Mouse (Mus musculus) limb, embryonic 14.5 days (tissue): ENCODE data around the gene Dnah8. TPM values are rescaled to one million over a fixed set of nuclear protein-coding genes. Genes with fewer than 3 reads are reported as not detected.

Experiments
- ATAC-seq: fragments of 200-750 bp; cut with Nextera tagmentation; 2 replicates; pipeline ENCODE4 v1.8.0; 2017; ENCODE audit warnings: low read depth, moderate number of reproducible peaks, moderate TSS enrichment; ENCODE audit not compliant: low FRiP score
- DNase-seq: peaks from one replicate; pipeline ENCODE4 v3.0.0-alpha.2; 2015; ENCODE audit warnings: low spot score
- H3K27ac ChIP-seq: fragments of 300-500 bp; sonication (generic); replicated peaks from 2 replicates; pipeline ENCODE4 v1.5.1; 2014; ENCODE audit warnings: low read depth, mild to moderate bottlenecking, low read length, moderate library complexity, mixed read lengths
- H3K27me3 ChIP-seq: fragments of 300-500 bp; sonication (generic); 2 replicates; pipeline ENCODE4 v1.6.1; 2014; ENCODE audit warnings: low read length, mixed read lengths; ENCODE audit not compliant: control insufficient read depth, insufficient read depth
- H3K36me3 ChIP-seq: fragments of 300-500 bp; sonication (generic); 2 replicates; pipeline ENCODE4 v1.6.1; 2014; ENCODE audit warnings: mild to moderate bottlenecking, low read length, moderate library complexity, mixed read lengths; ENCODE audit not compliant: control insufficient read depth, insufficient read depth
- H3K4me1 ChIP-seq: fragments of 300-500 bp; sonication (generic); 2 replicates; pipeline ENCODE4 v1.6.1; 2014; ENCODE audit warnings: antibody characterized with exemption, low read length, mixed read lengths; ENCODE audit not compliant: control insufficient read depth, insufficient read depth
- H3K4me2 ChIP-seq: fragments of 300-500 bp; sonication (generic); replicated peaks from 2 replicates; pipeline ENCODE4 v1.6.1; 2014; ENCODE audit warnings: low read depth, mild to moderate bottlenecking, low read length, moderate library complexity; ENCODE audit not compliant: severe bottlenecking
- H3K4me3 ChIP-seq: fragments of 300-500 bp; sonication (generic); replicated peaks from 2 replicates; pipeline ENCODE4 v1.5.1; 2014; ENCODE audit warnings: low read length
- H3K9ac ChIP-seq: fragments of 300-500 bp; sonication (generic); 2 replicates; pipeline ENCODE4 v1.6.1; 2014; ENCODE audit warnings: mild to moderate bottlenecking, low read depth, low read length, moderate library complexity; ENCODE audit not compliant: severe bottlenecking
- H3K9me3 ChIP-seq: fragments of 300-500 bp; sonication (generic); 2 replicates; pipeline ENCODE4 v1.6.1; 2016; ENCODE audit warnings: low read length; ENCODE audit not compliant: control insufficient read depth
- POLR2A ChIP-seq: fragments of 200-500 bp; IDR thresholded peaks from 2 replicates; pipeline ENCODE4 v1.8.0; 2012; ENCODE audit warnings: inconsistent platforms, mild to moderate bottlenecking, moderate library complexity, borderline replicate concordance; ENCODE audit not compliant: insufficient read depth, insufficient read length; ENCODE audit errors: extremely low read depth
- WGBS: fragments of 180-500 bp; shearing (Covaris S2); extraction: QIAGEN DNeasy Blood & Tissue Kit; methylation state at CpG from one replicate; pipeline ENCODE4 v1.1.7; 2014; 5-methylcytosine and 5-hydroxymethylcytosine counted together
- polyA plus RNA-seq, 2 experiments: library from polyadenylated mRNA; depleted of rRNA in 1 of 2; stranded (reverse) in 1 of 2; unstranded in 1 of 2; fragments of >200 nt; fragmentation: Nextera tagmentation in 1 of 2; extraction: Ambion mirVana in 1 of 2; gene quantifications; 2 replicates each; pipeline versions ENCODE4 v1.2.1 to v1.2.3; 2012 to 2014

Dnah8 gene
- polyA plus RNA-seq, 2 experiments: 0.69 to 2.1 TPM

DNA sequence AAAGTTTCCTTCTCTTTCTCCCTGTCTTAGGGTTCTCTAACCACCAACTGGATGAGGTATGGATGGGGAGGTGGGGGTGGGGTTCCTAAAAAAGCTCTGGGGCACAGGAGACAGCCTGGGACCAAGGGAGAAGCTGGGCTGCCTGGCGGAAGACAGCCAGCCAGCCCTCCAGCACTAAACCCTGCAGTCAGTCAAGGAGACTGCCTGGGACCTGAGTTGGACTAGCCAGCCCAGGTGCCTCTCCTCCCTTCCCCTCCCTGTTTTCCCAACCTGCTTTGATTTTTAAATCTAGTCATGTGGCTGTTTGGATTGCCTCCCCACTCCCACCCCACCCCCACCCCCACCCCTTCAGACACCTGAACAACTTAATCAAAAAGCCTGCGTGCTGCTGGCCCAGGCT is 256.8 kb downstream of the Dnah8 start:
- WGBS: 39% methylated on average over 2 of the region's 2 CpGs
- Histone ChIP-seq H3K27me3 (0 out of 2 replicates have a peak, but pooled peaks cover 8% of the 10 kb centered on the region), H3K27ac (no peak overlapping the region), H3K9ac (no peak overlapping the region), H3K4me1 (no peaks in the 10 kb centered on the region), H3K4me2 (no peak overlapping the region), H3K36me3 (no peaks in the 10 kb centered on the region), H3K4me3 (no peak overlapping the region), H3K9me3 (no peaks in the 10 kb centered on the region)
- DNase-seq: no peak
- no peak for ATAC-seq
- no peak for TF ChIP-seq POLR2A

DNA sequence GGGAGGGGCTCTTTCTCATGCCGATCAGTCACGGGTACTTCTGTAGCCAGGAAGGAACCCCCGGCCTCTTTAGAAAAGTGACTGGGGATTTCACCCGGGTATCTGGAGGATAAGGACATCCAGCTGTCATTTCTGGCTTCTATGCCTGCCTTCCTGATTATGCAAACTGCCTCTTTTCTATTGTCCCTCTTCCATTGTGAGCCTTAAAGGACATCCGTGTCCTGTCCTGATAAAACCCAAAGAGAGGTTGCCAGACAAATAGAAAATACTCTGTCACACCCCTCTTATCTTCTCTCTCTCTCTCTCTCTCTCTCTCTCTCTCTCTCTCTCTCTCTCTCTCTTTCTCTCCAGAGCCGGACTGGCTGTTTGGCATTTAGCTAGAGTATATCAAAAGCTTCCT is 258.1 kb downstream of the Dnah8 start:
- Histone ChIP-seq H3K27ac (no peak overlapping the region), H3K4me2 (no peak overlapping the region), H3K9ac (no peak overlapping the region), H3K27me3 (0 out of 2 replicates have a peak, but pooled peaks cover 8% of the 10 kb centered on the region), H3K4me3 (no peak overlapping the region), H3K9me3 (no peaks in the 10 kb centered on the region), H3K4me1 (no peaks in the 10 kb centered on the region), H3K36me3 (no peaks in the 10 kb centered on the region)
- DNase-seq: no peak
- TF ChIP-seq POLR2A: no peak
- 17% methylated on average over 6 of the region's 6 CpGs for WGBS
- ATAC-seq: no peak

DNA sequence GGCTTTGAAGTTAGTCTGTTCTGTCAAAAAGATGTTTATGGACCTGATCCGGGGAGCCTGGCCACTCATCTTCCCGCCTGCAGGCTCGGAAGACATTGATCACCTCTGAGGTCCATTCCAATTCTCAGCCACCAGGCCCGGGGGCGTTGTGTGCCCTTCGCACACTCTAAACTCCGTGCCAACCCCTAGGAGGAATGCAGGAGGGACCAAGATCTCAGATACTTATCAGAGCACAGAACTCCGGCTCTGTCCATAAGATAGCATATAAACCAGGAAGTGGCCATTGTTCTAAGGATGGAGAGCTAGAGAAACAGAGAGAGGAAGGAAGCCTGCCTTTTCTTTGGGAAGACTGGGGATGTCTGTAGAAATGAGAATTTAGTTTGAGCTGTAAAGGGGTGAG is 259.4 kb downstream of the Dnah8 start:
- Histone ChIP-seq H3K4me3 (no peak overlapping the region), H3K4me1 (no peaks in the 10 kb centered on the region), H3K27ac (no peak overlapping the region), H3K36me3 (no peaks in the 10 kb centered on the region), H3K27me3 (0 out of 2 replicates have a peak, but pooled peaks cover 8% of the 10 kb centered on the region), H3K9me3 (no peaks in the 10 kb centered on the region), H3K4me2 (no peak overlapping the region), H3K9ac (no peak overlapping the region)
- ATAC-seq (no peak), DNase-seq (no peak)
- 68% methylated on average over 8 of the region's 8 CpGs for WGBS
- no peak for TF ChIP-seq POLR2A

DNA sequence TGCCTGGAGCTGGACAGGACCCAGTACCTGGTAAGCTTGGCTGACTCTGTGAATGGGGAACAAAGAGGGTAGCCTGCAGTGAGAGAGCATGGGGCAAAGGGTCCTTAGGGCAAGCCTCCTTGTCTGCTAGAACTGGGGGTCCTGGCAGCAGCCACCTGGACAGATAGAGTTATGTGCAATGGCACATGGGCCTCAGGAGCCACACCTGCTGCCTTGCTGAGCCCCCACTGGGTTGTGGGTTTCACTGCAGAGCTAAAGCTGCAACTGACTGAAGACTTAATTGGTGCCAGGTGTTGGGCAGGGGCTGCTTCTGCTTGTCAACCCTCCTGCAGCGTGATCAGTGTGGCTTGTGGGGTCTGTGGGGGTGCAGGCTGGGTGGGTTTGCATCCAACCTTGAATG is 267.9 kb downstream of the Dnah8 start:
- Histone ChIP-seq H3K27me3 (no peaks in the 10 kb centered on the region), H3K4me1 (no peaks in the 10 kb centered on the region), H3K36me3 (no peaks in the 10 kb centered on the region), H3K27ac (no peak overlapping the region), H3K4me3 (no peak overlapping the region), H3K9ac (no peak overlapping the region), H3K9me3 (no peaks in the 10 kb centered on the region), H3K4me2 (no peak overlapping the region)
- TF ChIP-seq POLR2A: no peak
- WGBS: 0% methylated on average over 1 of the region's 1 CpGs
- no peak for DNase-seq
- no peak for ATAC-seq

DNA sequence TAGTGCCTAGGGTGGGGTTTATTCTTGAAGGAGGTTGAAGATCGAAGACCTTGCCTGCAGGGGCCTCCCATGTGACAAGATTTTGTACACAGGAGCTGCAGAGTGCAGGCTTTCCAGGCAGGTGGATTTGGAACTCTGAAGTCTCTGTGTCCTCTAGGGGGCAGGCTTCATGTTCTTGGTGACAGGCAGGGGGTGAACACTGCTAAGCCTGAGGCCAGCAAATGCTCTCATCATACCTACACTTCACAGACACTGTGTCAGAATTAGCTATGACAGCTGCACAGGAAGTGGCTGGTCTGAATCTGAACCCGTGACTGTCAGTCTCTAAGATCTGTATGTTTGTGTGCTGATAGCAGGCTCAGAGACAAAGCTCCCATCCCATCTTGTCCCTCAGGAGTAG is 268.6 kb downstream of the Dnah8 start:
- H3K27me3 ChIP-seq: no peaks in the 10 kb centered on the region
- no peak overlapping the region for H3K4me2 ChIP-seq
- no peak overlapping the region for H3K27ac ChIP-seq
- no peaks in the 10 kb centered on the region for H3K4me1 ChIP-seq
- DNase-seq (no peak), ATAC-seq (no peak)
- no peak overlapping the region for H3K4me3 ChIP-seq
- WGBS: 41% methylated on average over 2 of the region's 2 CpGs
- no peaks in the 10 kb centered on the region for H3K36me3 ChIP-seq
- no peak for TF ChIP-seq POLR2A
- no peaks in the 10 kb centered on the region for H3K9me3 ChIP-seq
- H3K9ac ChIP-seq: no peak overlapping the region

DNA sequence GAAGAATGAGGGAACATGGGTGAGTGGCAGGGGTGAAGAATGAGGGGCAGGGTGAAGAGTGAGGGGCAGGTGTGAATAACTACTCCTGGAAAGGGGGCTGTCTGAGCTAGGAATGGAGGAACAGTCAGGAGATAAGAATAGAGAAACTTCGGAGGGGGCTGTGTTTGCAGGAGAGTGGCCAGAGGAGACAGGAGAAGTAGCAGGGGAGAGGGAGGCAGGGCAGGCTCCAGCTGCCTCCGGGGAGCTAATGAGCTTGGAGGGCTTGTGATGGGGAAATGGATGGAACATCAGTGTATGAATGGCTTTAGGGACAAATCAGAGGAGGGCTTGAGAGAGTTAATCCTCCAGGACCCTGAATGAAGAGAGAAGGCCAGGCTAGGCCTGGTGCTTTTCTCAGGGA is 272.9 kb downstream of the Dnah8 start:
- Histone ChIP-seq H3K36me3 (no peaks in the 10 kb centered on the region), H3K27me3 (peaks cover 24% of the 10 kb centered on the region), H3K27ac (no peak overlapping the region), H3K9me3 (0 out of 2 replicates have a peak, but pooled peaks cover 4% of the 10 kb centered on the region), H3K4me2 (no peak overlapping the region), H3K9ac (no peak overlapping the region), H3K4me3 (no peak overlapping the region), H3K4me1 (0 out of 2 replicates have a peak, but pooled peaks cover 6% of the 10 kb centered on the region)
- TF ChIP-seq POLR2A: no peak
- ATAC-seq (no peak), DNase-seq (no peak)
- 14% methylated on average over 2 of the region's 2 CpGs for WGBS
